Comparison of ENCODE assay signal across 40 mouse cellular contexts in genomic region chr7:44612192-44612591, GRCm38 (mm10). TPM values are rescaled to one million over a fixed set of nuclear protein-coding genes. Genes with fewer than 3 reads are reported as not detected.
"Had no signal": no experiment of that assay in that cellular context is flagged by ENCODE, and none has a peak within 500 bp of the region (broad histone marks: within the 10 kb centered on the region; RNA-seq: fewer than 3 reads in every experiment).

No protein-coding gene starts in this region.

- H3K9ac ChIP-seq: heart, embryonic 12.5 days; heart, embryonic 13.5 days; heart, embryonic 15.5 days; hindbrain, embryonic 12.5 days; hindbrain, embryonic 13.5 days; hindbrain, embryonic 14.5 days; hindbrain, embryonic 15.5 days; intestine, embryonic 15.5 days; kidney, embryonic 15.5 days had no signal

- DNase-seq: heart, postnatal 10 days; heart, postnatal 14 days; heart, postnatal 36 days; heart, postnatal 4 days; kidney, adult 11 months; kidney, adult 18-20 months; kidney, adult 2 months; kidney, adult 8-10 months; kidney, adult 9 months; kidney, postnatal 10 days; kidney, postnatal 14 days; kidney, postnatal 25 days; kidney, postnatal 36 days; kidney, postnatal 4 days; layer of hippocampus, adult 9-11 months; layer of hippocampus, postnatal 36 days had no signal

- H3K4me2 ChIP-seq: heart, embryonic 11.5 days; heart, embryonic 12.5 days; heart, embryonic 13.5 days; heart, embryonic 15.5 days; hindbrain, embryonic 12.5 days; hindbrain, embryonic 13.5 days; hindbrain, embryonic 14.5 days; hindbrain, embryonic 15.5 days; intestine, embryonic 15.5 days; kidney, embryonic 15.5 days had no signal

- H3K27ac ChIP-seq: heart, embryonic 10.5 days; heart, embryonic 13.5 days; heart, embryonic 15.5 days; hindbrain, embryonic 10.5 days; hindbrain, embryonic 12.5 days; hindbrain, embryonic 13.5 days; hindbrain, embryonic 14.5 days; hindbrain, embryonic 15.5 days; hindbrain, postnatal 0 days; intestine, embryonic 15.5 days; kidney, embryonic 15.5 days; kidney, postnatal 0 days; layer of hippocampus, adult 2 months had no signal

- ATAC-seq: hindbrain, embryonic 16.5 days; hindbrain, postnatal 0 days; inflammation-experienced regulatory T-cells, adult 6 months; intestine, embryonic 15.5 days; intestine, embryonic 16.5 days; intestine, postnatal 0 days had no signal

- H3K36me3 ChIP-seq: heart, embryonic 10.5 days; heart, embryonic 12.5 days; heart, embryonic 13.5 days; heart, embryonic 15.5 days; hindbrain, embryonic 10.5 days; hindbrain, embryonic 12.5 days; hindbrain, embryonic 13.5 days; hindbrain, embryonic 15.5 days; kidney, embryonic 15.5 days had no signal

- H3K9me3 ChIP-seq: heart, embryonic 13.5 days; heart, embryonic 15.5 days; hindbrain, embryonic 12.5 days; intestine, embryonic 15.5 days; kidney, embryonic 15.5 days had no signal

- H3K4me1 ChIP-seq: heart, embryonic 12.5 days; heart, embryonic 13.5 days; heart, embryonic 15.5 days; intestine, embryonic 15.5 days had no signal

- H3K4me3 ChIP-seq: heart, embryonic 10.5 days; heart, embryonic 12.5 days; heart, embryonic 13.5 days; heart, embryonic 15.5 days; hindbrain, embryonic 10.5 days; hindbrain, embryonic 12.5 days; hindbrain, embryonic 13.5 days; hindbrain, embryonic 15.5 days; intestine, embryonic 15.5 days; kidney, embryonic 15.5 days; layer of hippocampus, adult 2 months had no signal

RNA-seq across cellular contexts. Expression of gene Kcnc3, which starts 21.7 kb away (rescaled TPM):
- total RNA-seq: hematopoietic stem cell, adult 5-6 weeks had no signal
- polyA plus RNA-seq: heart, embryonic 14.5 days; heart, postnatal 0 days; inflammation-experienced regulatory T-cells, adult 6 months had no signal

RNA-seq across cellular contexts. Expression of gene Napsa, which starts 40.0 kb away (rescaled TPM):
- total RNA-seq: hindbrain, postnatal 0 days; layer of hippocampus, adult 18-20 months; layer of hippocampus, adult 2 months; layer of hippocampus, postnatal 25 days had no signal
- polyA plus RNA-seq: heart, embryonic 12.5 days had no signal

RNA-seq across cellular contexts. Expression of gene Myh14, which starts 58.5 kb away (rescaled TPM):
- polyA plus RNA-seq: inflammation-experienced regulatory T-cells, adult 6 months had no signal
